Mouse (Mus musculus): ENCODE measurements at regions not wholly inside any gene's neighbourhood (a gene's known extent, or its start where the extent isn't known, plus 50 kb on each side); places are given as distances from the start of the nearest gene placed in this dataset.

DNA sequence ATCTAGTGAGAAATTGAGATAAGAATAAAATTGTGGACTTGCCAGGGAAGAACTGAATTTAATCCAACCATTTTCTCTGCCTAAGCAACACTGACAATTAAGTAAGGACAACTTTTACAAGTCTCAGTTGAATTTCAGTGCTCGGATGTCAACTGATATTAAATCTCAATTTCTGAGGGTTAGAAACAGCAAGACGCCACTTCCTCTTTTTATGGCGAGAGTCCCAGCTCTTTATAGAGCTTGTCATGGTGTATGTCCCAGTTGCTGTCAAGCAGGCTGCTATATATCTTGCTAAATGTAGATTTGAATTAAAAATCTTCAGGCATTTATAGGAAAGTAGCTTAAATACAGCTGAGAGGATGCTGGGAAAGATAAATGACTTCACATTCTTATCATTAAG lies 697.8 kb upstream of the Got2 start:
- H3K4me2 ChIP-seq, result no peak overlapping the region
- H3K4me3 ChIP-seq, result no peak overlapping the region
- WGBS, result 71% methylated on average over 3 of the region's 3 CpGs
- no peaks in the 10 kb centered on the region for H3K9me3 ChIP-seq
- no peak overlapping the region for H3K9ac ChIP-seq
- H3K36me3 ChIP-seq, result no peaks in the 10 kb centered on the region
- H3K4me1 ChIP-seq (replicated peaks), result no peaks in the 10 kb centered on the region
- no peak overlapping the region for H3K27ac ChIP-seq
- no peak for ATAC-seq (ENCODE audit: low FRiP score)
- H3K27me3 ChIP-seq, result no peaks in the 10 kb centered on the region

DNA sequence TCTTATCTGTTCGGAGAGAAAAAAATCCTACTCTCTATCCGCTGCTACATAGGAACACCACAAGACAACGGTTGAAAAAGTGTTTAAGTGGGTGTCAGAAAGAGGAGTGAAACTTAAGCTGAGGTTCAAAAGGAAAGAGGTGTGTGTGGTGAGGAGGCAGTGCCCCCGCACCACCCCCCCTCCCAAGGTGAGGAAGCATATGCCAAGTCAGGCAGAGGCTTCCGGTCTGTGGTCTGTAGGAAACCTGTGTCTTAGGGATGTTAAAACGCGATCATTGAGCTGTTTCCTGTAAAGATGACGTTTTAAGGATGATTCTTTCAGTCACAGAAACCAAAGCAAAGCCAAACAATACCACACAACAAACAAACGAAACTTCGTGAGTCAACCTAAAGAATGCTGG lies 664.2 kb upstream of the Got2 start:
- no peak for ATAC-seq (ENCODE audit: low FRiP score)
- Histone ChIP-seq H3K4me1 (replicated peaks) (no peaks in the 10 kb centered on the region; the same call in 1 of the 2 replicates), H3K4me2 (no peak overlapping the region), H3K27me3 (no peaks in the 10 kb centered on the region), H3K36me3 (no peaks in the 10 kb centered on the region), H3K9me3 (no peaks in the 10 kb centered on the region), H3K27ac (no peak overlapping the region), H3K4me3 (no peak overlapping the region), H3K9ac (no peak overlapping the region)
- WGBS, result 91% methylated on average over 10 of the region's 10 CpGs

DNA sequence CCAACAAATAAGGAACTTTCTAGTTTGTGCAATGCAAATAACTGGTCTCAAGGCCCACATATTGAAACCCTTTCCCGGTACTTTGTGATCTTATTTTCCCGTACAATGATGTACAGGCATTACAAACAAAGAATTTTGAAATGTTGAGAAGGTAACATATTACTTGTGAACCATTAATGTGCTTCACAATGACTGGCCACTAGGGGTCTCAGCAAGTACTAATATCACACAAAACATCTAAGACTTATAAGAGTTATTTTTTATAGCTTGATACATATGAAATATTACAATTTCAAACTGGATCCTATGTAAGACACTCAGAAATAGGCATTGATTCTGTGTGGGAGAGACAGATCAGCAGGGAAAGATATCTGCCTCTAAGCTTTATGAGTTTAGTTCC lies 662.1 kb upstream of the Got2 start:
- no peak overlapping the region for H3K4me3 ChIP-seq
- H3K27me3 ChIP-seq, result no peaks in the 10 kb centered on the region
- 88% methylated on average over 2 of the region's 2 CpGs for WGBS
- H3K4me2 ChIP-seq, result no peak overlapping the region
- H3K9me3 ChIP-seq, result no peaks in the 10 kb centered on the region
- H3K9ac ChIP-seq, result no peak overlapping the region
- H3K4me1 ChIP-seq (replicated peaks), result no peaks in the 10 kb centered on the region
- H3K36me3 ChIP-seq, result no peaks in the 10 kb centered on the region
- no peak overlapping the region for H3K27ac ChIP-seq
- no peak for ATAC-seq (ENCODE audit: low FRiP score)

- no peaks in the 10 kb centered on the region for H3K4me1 ChIP-seq (replicated peaks)
- no peaks in the 10 kb centered on the region for H3K9me3 ChIP-seq
- H3K27me3 ChIP-seq, result no peaks in the 10 kb centered on the region
- no peak overlapping the region for H3K9ac ChIP-seq
- H3K27ac ChIP-seq, result peak overlapping the region; percentile 62; the same call in 1 of the 2 replicates
- no peak overlapping the region for H3K4me3 ChIP-seq
- WGBS, result 71% methylated on average over 4 of the region's 4 CpGs
- no peak overlapping the region for H3K4me2 ChIP-seq
- ATAC-seq (ENCODE audit: low FRiP score), result peak; percentile 76
- no peaks in the 10 kb centered on the region for H3K36me3 ChIP-seq
These were observed 660.3 kb upstream of the Got2 start for GRCm38 (mm10) chr8:96548663-96549062.

DNA sequence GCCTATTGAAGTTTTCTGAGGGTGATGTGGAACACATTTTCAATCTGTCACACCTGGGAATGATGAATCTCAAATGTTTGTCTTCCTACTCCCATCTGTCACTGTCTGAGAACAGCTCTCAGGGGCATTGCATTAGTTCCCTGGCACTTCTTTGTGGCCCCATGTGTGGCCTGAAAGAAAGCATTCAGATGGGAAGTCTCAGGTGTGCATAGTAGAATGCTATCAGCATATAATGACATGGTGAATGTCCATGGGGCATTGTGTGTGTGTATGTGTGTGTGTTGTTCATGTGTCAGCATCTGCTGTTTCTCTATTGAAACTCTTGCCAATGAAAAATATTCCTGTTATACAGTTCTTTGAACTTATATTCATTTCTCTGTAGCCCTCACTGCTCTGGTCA lies 659.8 kb upstream of the Got2 start:
- H3K36me3 ChIP-seq, result no peaks in the 10 kb centered on the region
- no peaks in the 10 kb centered on the region for H3K9me3 ChIP-seq
- H3K4me1 ChIP-seq (replicated peaks), result no peaks in the 10 kb centered on the region
- peak; percentile 74; the same call in 1 of the 2 replicates for ATAC-seq (ENCODE audit: low FRiP score)
- no peak overlapping the region for H3K9ac ChIP-seq
- H3K27me3 ChIP-seq, result no peaks in the 10 kb centered on the region
- peak overlapping the region; percentile 62; the same call in 1 of the 2 replicates for H3K27ac ChIP-seq
- no peak overlapping the region for H3K4me2 ChIP-seq
- H3K4me3 ChIP-seq, result no peak overlapping the region

DNA sequence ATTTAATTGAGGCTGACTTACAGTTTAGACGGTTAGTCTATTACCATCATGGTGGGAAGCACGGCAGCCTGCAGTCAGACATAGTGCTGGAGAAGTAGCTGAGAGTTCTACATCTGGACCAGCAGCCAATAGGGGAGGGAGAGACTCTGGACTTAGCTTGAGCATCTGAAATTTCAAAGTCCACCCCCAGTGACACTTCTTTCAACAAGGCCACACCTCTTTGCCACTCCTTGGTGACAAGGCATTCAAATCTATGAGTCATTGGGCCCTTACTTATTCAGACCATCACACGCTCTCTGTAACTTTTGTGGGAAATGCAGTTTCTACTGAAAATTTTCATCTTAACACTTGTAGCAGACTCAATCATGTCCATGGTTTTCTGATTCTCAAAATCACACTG lies 653.9 kb upstream of the Got2 start:
- H3K4me3 ChIP-seq, result no peak overlapping the region
- ATAC-seq (ENCODE audit: low FRiP score), result no peak
- 94% methylated on average over 3 of the region's 3 CpGs for WGBS
- no peaks in the 10 kb centered on the region for H3K36me3 ChIP-seq
- H3K27me3 ChIP-seq, result no peaks in the 10 kb centered on the region
- no peaks in the 10 kb centered on the region for H3K4me1 ChIP-seq (replicated peaks)
- H3K9ac ChIP-seq, result no peak overlapping the region
- H3K27ac ChIP-seq, result no peak overlapping the region
- H3K4me2 ChIP-seq, result no peak overlapping the region
- no peaks in the 10 kb centered on the region for H3K9me3 ChIP-seq

DNA sequence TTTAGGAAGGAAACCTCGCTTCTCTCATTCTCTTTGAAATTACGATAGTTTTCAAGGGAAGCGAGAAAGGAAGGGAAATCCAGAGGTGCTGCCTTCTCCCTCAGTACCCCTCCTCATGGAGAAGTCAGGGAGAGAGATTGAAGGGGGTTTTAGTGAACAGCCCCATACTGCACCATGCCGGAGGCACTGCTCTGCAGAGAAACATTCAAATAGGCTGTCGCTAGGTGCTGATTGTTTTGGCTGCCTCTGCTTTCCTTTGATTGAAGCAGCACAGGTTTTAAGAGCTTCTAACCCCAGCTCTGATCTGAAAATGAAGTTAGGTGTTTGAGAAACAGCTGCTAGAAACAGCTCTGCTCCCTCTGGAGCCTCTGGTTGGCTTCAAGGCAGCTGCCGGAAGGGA lies 610.5 kb upstream of the Got2 start:
- H3K4me2 ChIP-seq, result no peak overlapping the region
- no peaks in the 10 kb centered on the region for H3K36me3 ChIP-seq
- no peaks in the 10 kb centered on the region for H3K9me3 ChIP-seq
- no peak overlapping the region for H3K27ac ChIP-seq
- H3K4me1 ChIP-seq (replicated peaks), result 0 out of 2 replicates have a peak, but pooled peaks cover 3% of the 10 kb centered on the region
- H3K4me3 ChIP-seq, result no peak overlapping the region
- 75% methylated on average over 6 of the region's 6 CpGs for WGBS
- H3K27me3 ChIP-seq, result no peaks in the 10 kb centered on the region
- no peak for ATAC-seq (ENCODE audit: low FRiP score)
- no peak overlapping the region for H3K9ac ChIP-seq

GRCm38 (mm10) chr8:96495406-96495805 lies 607.1 kb upstream of the Got2 start:
- H3K27ac ChIP-seq, result no peak overlapping the region
- H3K9me3 ChIP-seq, result no peaks in the 10 kb centered on the region
- H3K4me2 ChIP-seq, result no peak overlapping the region
- no peak for ATAC-seq (ENCODE audit: low FRiP score)
- no peaks in the 10 kb centered on the region for H3K27me3 ChIP-seq
- H3K36me3 ChIP-seq, result no peaks in the 10 kb centered on the region
- no peak overlapping the region for H3K9ac ChIP-seq
- H3K4me3 ChIP-seq, result no peak overlapping the region
- 89% methylated on average over 3 of the region's 3 CpGs for WGBS
- 0 out of 2 replicates have a peak, but pooled peaks cover 3% of the 10 kb centered on the region for H3K4me1 ChIP-seq (replicated peaks)

- ATAC-seq (ENCODE audit: low FRiP score), result no peak
- H3K4me3 ChIP-seq, result no peak overlapping the region
- WGBS, result 74% methylated on average over 2 of the region's 2 CpGs
These were observed 601.5 kb upstream of the Got2 start for GRCm38 (mm10) chr8:96489804-96490203.

DNA sequence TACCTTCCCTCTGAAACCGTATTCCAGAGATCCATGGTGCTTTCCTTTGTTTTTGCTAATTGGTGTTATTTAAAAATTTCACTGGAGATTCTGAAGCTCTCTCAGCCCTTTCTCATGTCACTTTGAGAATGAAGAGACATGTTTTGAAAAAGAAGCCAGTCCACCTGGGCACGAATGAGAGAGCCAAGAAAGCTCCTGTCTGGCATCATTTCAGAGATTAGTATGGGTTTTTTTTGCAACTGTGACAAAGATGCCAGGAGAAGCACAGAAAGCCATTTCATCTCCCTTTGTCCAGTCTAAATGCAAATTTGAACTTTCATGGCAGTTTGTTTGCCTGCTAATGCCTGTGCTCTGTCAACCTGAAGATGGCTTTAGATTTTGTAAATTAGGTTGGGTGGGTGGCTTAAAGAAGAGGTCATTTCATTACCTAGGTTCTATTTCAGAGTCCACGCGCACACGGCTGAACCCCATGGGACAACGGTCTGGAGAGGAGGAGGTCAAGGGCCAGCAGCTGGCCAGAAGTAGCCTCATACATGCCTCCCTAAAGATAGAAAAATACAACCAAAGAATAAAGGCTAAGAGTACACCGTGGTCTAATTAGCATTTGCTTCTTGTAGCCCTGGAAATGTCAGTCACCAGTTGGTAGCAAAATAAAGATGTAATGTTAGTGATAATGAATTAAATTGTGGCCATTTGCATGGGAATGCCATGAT lies 600.5 kb upstream of the Got2 start:
- Histone ChIP-seq H3K27me3 (no peaks in the 10 kb centered on the region), H3K27ac (no peak overlapping the region), H3K4me1 (replicated peaks) (peaks cover 5% of the 10 kb centered on the region), H3K36me3 (no peaks in the 10 kb centered on the region), H3K4me3 (no peak overlapping the region), H3K9ac (no peak overlapping the region), H3K4me2 (no peak overlapping the region), H3K9me3 (no peaks in the 10 kb centered on the region)
- no peak for ATAC-seq (ENCODE audit: low FRiP score)
- 37% methylated on average over 7 of the region's 7 CpGs for WGBS

More at GRCm38 (mm10) chr8:96489804-96490203, 601.5 kb upstream of the Got2 start:
- no peak overlapping the region for H3K4me2 ChIP-seq
- no peaks in the 10 kb centered on the region for H3K27me3 ChIP-seq
- H3K9ac ChIP-seq, result no peak overlapping the region
- H3K9me3 ChIP-seq, result no peaks in the 10 kb centered on the region
- no peaks in the 10 kb centered on the region for H3K36me3 ChIP-seq
- no peak overlapping the region for H3K27ac ChIP-seq
- peaks cover 5% of the 10 kb centered on the region for H3K4me1 ChIP-seq (replicated peaks)

GRCm38 (mm10) chr8:96455915-96456314 lies 567.6 kb upstream of the Got2 start:
- H3K4me1 ChIP-seq (replicated peaks), result peaks cover 16% of the 10 kb centered on the region
- 0 out of 2 replicates have a peak overlapping the region, but pooled peaks have one; percentile 23 for H3K27ac ChIP-seq
- no peaks in the 10 kb centered on the region for H3K9me3 ChIP-seq
- H3K4me3 ChIP-seq, result no peak overlapping the region
- H3K27me3 ChIP-seq, result no peaks in the 10 kb centered on the region
- no peaks in the 10 kb centered on the region for H3K36me3 ChIP-seq
- H3K9ac ChIP-seq, result no peak overlapping the region
- WGBS, result 32% methylated on average over 6 of the region's 6 CpGs
- H3K4me2 ChIP-seq, result peak overlapping the region; percentile 42
- ATAC-seq (ENCODE audit: low FRiP score), result peak; percentile 24; the same call in 1 of the 2 replicates

GRCm38 (mm10) chr8:96455336-96455735 lies 567.0 kb upstream of the Got2 start:
- H3K27me3 ChIP-seq, result no peaks in the 10 kb centered on the region
- peak overlapping the region; percentile 42 for H3K4me2 ChIP-seq
- WGBS, result 16% methylated on average over 9 of the region's 9 CpGs
- ATAC-seq (ENCODE audit: low FRiP score), result peak; percentile 66
- 0 out of 2 replicates have a peak overlapping the region, but pooled peaks have one; percentile 11 for H3K4me3 ChIP-seq
- no peaks in the 10 kb centered on the region for H3K36me3 ChIP-seq
- H3K4me1 ChIP-seq (replicated peaks), result peaks cover 16% of the 10 kb centered on the region
- 0 out of 2 replicates have a peak overlapping the region, but pooled peaks have one; percentile 23 for H3K27ac ChIP-seq
- no peaks in the 10 kb centered on the region for H3K9me3 ChIP-seq
- no peak overlapping the region for H3K9ac ChIP-seq

DNA sequence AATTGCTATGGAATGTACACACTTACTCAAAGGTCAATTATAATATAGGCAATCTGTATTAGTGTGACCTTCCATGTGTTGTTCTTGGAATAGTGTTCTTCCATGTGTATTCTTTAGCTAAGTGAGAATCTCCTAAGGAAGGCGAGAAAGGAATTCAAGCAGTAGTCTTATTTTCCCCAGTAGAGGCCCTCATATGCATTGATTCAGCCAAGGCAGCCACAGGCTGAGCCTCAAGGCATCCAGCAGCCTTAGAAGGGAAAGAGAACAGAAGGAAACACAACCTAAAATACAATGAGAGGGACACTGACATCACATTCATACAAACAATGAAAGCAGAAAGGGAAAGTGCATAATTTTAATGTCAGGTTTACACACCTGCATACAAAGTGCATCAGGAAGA lies 541.4 kb upstream of the Got2 start:
- Histone ChIP-seq H3K9me3 (no peaks in the 10 kb centered on the region), H3K4me2 (no peak overlapping the region), H3K27me3 (no peaks in the 10 kb centered on the region), H3K27ac (no peak overlapping the region), H3K4me1 (replicated peaks) (no peaks in the 10 kb centered on the region), H3K36me3 (no peaks in the 10 kb centered on the region), H3K4me3 (no peak overlapping the region), H3K9ac (no peak overlapping the region)
- no peak for ATAC-seq (ENCODE audit: low FRiP score)
- WGBS, result 56% methylated on average over 1 of the region's 1 CpGs
